Mouse (Mus musculus): ENCODE measurements around the gene Wfdc8. TPM values are rescaled to one million over a fixed set of nuclear protein-coding genes. Genes with fewer than 3 reads are reported as not detected.

Wfdc8 gene
- total and polyA plus RNA-seq, 2 experiments from 2014 or later: not detected

- 79% methylated on average over 3 of the region's 3 CpGs for WGBS
Measured at GRCm38 (mm10) chr2:164638696-164639095, 25.3 kb upstream of the Wfdc8 start, which contains the start of gene Wfdc16. Gene Wfdc16 (minus strand): TSS chr2:164638796.

GRCm38 (mm10) chr2:164635266-164635665 is 21.8 kb upstream of the Wfdc8 start:
- WGBS: 74% methylated on average over 9 of the region's 9 CpGs
- H3K4me1 ChIP-seq (ENCODE audit: control insufficient read depth, insufficient read depth): no peaks in the 10 kb centered on the region
- ATAC-seq (ENCODE audit: insufficient read depth, low read depth): no peak
- no peak overlapping the region for H3K4me2 ChIP-seq (ENCODE audit: low read depth, low read length)
- no peak overlapping the region for H3K4me3 ChIP-seq (ENCODE audit: low read depth, low read length)
- H3K27ac ChIP-seq (ENCODE audit: low read depth): no peak overlapping the region
- H3K27me3 ChIP-seq (ENCODE audit: control insufficient read depth, insufficient read depth, low read length): no peaks in the 10 kb centered on the region
- H3K9me3 ChIP-seq (replicated peaks; ENCODE audit: control insufficient read depth, low read length): no peaks in the 10 kb centered on the region
- TF ChIP-seq EP300 (IDR thresholded peaks at IDR 0.05; ENCODE audit: low read depth) (no peak), CTCF (IDR thresholded peaks at IDR 0.05; ENCODE audit: low read depth) (no peak)
- H3K36me3 ChIP-seq (replicated peaks; ENCODE audit: control insufficient read depth, insufficient read depth, low read length): no peaks in the 10 kb centered on the region
- no peak overlapping the region for H3K9ac ChIP-seq (replicated peaks; ENCODE audit: low read depth, low read length)
- no peak for DNase-seq (ENCODE audit: low spot score)

More at GRCm38 (mm10) chr2:164638696-164639095, 25.3 kb upstream of the Wfdc8 start, which contains the start of gene Wfdc16:
- no peak for ATAC-seq (ENCODE audit: insufficient read depth, low read depth)
- no peak within 1 kb of the TSS for H3K27ac ChIP-seq (ENCODE audit: low read depth)
- no peak for DNase-seq (ENCODE audit: low spot score)
- no peak within 1 kb of the TSS for H3K4me3 ChIP-seq (ENCODE audit: low read depth, low read length)
- TF ChIP-seq EP300 (IDR thresholded peaks at IDR 0.05; ENCODE audit: low read depth): no peak
- no peak for TF ChIP-seq CTCF (IDR thresholded peaks at IDR 0.05; ENCODE audit: low read depth)
- no peaks in the 10 kb centered on the region for H3K36me3 ChIP-seq (replicated peaks; ENCODE audit: control insufficient read depth, insufficient read depth, low read length)
- no peaks in the 10 kb centered on the region for H3K27me3 ChIP-seq (ENCODE audit: control insufficient read depth, insufficient read depth, low read length)
- no peaks in the 10 kb centered on the region for H3K4me1 ChIP-seq (ENCODE audit: control insufficient read depth, insufficient read depth)
- H3K9ac ChIP-seq (replicated peaks; ENCODE audit: low read depth, low read length): no peak within 1 kb of the TSS
- H3K9me3 ChIP-seq (replicated peaks; ENCODE audit: control insufficient read depth, low read length): no peaks in the 10 kb centered on the region
- H3K4me2 ChIP-seq (ENCODE audit: low read depth, low read length): no peak within 1 kb of the TSS

GRCm38 (mm10) chr2:164621775-164622174 is 8.3 kb upstream of the Wfdc8 start:
- no peak for DNase-seq (ENCODE audit: low spot score)
- H3K9ac ChIP-seq (replicated peaks; ENCODE audit: low read depth, low read length): no peak overlapping the region
- H3K36me3 ChIP-seq (replicated peaks; ENCODE audit: control insufficient read depth, insufficient read depth, low read length): no peaks in the 10 kb centered on the region
- no peaks in the 10 kb centered on the region for H3K27me3 ChIP-seq (ENCODE audit: control insufficient read depth, insufficient read depth, low read length)
- no peak for ATAC-seq (ENCODE audit: insufficient read depth, low read depth)
- no peak overlapping the region for H3K4me3 ChIP-seq (ENCODE audit: low read depth, low read length)
- TF ChIP-seq CTCF (IDR thresholded peaks at IDR 0.05; ENCODE audit: low read depth): no peak
- TF ChIP-seq EP300 (IDR thresholded peaks at IDR 0.05; ENCODE audit: low read depth): no peak
- no peak overlapping the region for H3K27ac ChIP-seq (ENCODE audit: low read depth)
- H3K9me3 ChIP-seq (replicated peaks; ENCODE audit: control insufficient read depth, low read length): no peaks in the 10 kb centered on the region
- H3K4me2 ChIP-seq (ENCODE audit: low read depth, low read length): no peak overlapping the region
- 73% methylated on average over 4 of the region's 4 CpGs for WGBS
- H3K4me1 ChIP-seq (ENCODE audit: control insufficient read depth, insufficient read depth): no peaks in the 10 kb centered on the region

GRCm38 (mm10) chr2:164619050-164619449 is 5.6 kb upstream of the Wfdc8 start:
- ATAC-seq (ENCODE audit: insufficient read depth, low read depth): no peak

GRCm38 (mm10) chr2:164615386-164615785 is 2.0 kb upstream of the Wfdc8 start:
- H3K36me3 ChIP-seq (replicated peaks; ENCODE audit: control insufficient read depth, insufficient read depth, low read length): no peaks in the 10 kb centered on the region

More at GRCm38 (mm10) chr2:164619050-164619449, 5.6 kb upstream of the Wfdc8 start:
- H3K9me3 ChIP-seq (replicated peaks; ENCODE audit: control insufficient read depth, low read length): no peaks in the 10 kb centered on the region
- no peak overlapping the region for H3K4me3 ChIP-seq (ENCODE audit: low read depth, low read length)
- TF ChIP-seq CTCF (IDR thresholded peaks at IDR 0.05; ENCODE audit: low read depth) (no peak), EP300 (IDR thresholded peaks at IDR 0.05; ENCODE audit: low read depth) (no peak)
- H3K4me2 ChIP-seq (ENCODE audit: low read depth, low read length): no peak overlapping the region
- H3K36me3 ChIP-seq (replicated peaks; ENCODE audit: control insufficient read depth, insufficient read depth, low read length): no peaks in the 10 kb centered on the region
- H3K4me1 ChIP-seq (ENCODE audit: control insufficient read depth, insufficient read depth): no peaks in the 10 kb centered on the region
- no peak overlapping the region for H3K27ac ChIP-seq (ENCODE audit: low read depth)
- H3K27me3 ChIP-seq (ENCODE audit: control insufficient read depth, insufficient read depth, low read length): no peaks in the 10 kb centered on the region
- no peak for DNase-seq (ENCODE audit: low spot score)
- H3K9ac ChIP-seq (replicated peaks; ENCODE audit: low read depth, low read length): no peak overlapping the region
- 64% methylated on average over 5 of the region's 5 CpGs for WGBS

GRCm38 (mm10) chr2:164608781-164609180 is 4.6 kb downstream of the Wfdc8 start:
- Histone ChIP-seq H3K4me3 (ENCODE audit: low read depth, low read length) (no peak overlapping the region), H3K4me1 (ENCODE audit: control insufficient read depth, insufficient read depth) (no peaks in the 10 kb centered on the region), H3K27me3 (ENCODE audit: control insufficient read depth, insufficient read depth, low read length) (no peaks in the 10 kb centered on the region), H3K36me3 (replicated peaks; ENCODE audit: control insufficient read depth, insufficient read depth, low read length) (no peaks in the 10 kb centered on the region), H3K9ac (replicated peaks; ENCODE audit: low read depth, low read length) (no peak overlapping the region), H3K4me2 (ENCODE audit: low read depth, low read length) (no peak overlapping the region), H3K9me3 (replicated peaks; ENCODE audit: control insufficient read depth, low read length) (0 out of 2 replicates have a peak, but pooled peaks cover under 1% of the 10 kb centered on the region), H3K27ac (ENCODE audit: low read depth) (no peak overlapping the region)
- ATAC-seq (ENCODE audit: insufficient read depth, low read depth) (no peak), DNase-seq (ENCODE audit: low spot score) (no peak)
- TF ChIP-seq CTCF (IDR thresholded peaks at IDR 0.05; ENCODE audit: low read depth) (no peak), EP300 (IDR thresholded peaks at IDR 0.05; ENCODE audit: low read depth) (no peak)
- 63% methylated on average over 6 of the region's 6 CpGs for WGBS

More at GRCm38 (mm10) chr2:164615386-164615785, 2.0 kb upstream of the Wfdc8 start:
- H3K27me3 ChIP-seq (ENCODE audit: control insufficient read depth, insufficient read depth, low read length): no peaks in the 10 kb centered on the region
- H3K4me2 ChIP-seq (ENCODE audit: low read depth, low read length): no peak overlapping the region
- no peak overlapping the region for H3K27ac ChIP-seq (ENCODE audit: low read depth)
- DNase-seq (ENCODE audit: low spot score) (no peak), ATAC-seq (ENCODE audit: insufficient read depth, low read depth) (no peak)
- no peak overlapping the region for H3K9ac ChIP-seq (replicated peaks; ENCODE audit: low read depth, low read length)
- H3K4me1 ChIP-seq (ENCODE audit: control insufficient read depth, insufficient read depth): no peaks in the 10 kb centered on the region
- no peaks in the 10 kb centered on the region for H3K9me3 ChIP-seq (replicated peaks; ENCODE audit: control insufficient read depth, low read length)
- WGBS: 87% methylated on average over 3 of the region's 3 CpGs
- no peak for TF ChIP-seq CTCF (IDR thresholded peaks at IDR 0.05; ENCODE audit: low read depth)
- TF ChIP-seq EP300 (IDR thresholded peaks at IDR 0.05; ENCODE audit: low read depth): no peak
- no peak overlapping the region for H3K4me3 ChIP-seq (ENCODE audit: low read depth, low read length)

All from heart, postnatal 0 days (tissue).